Mouse (Mus musculus) heart, embryonic 12.5 days (tissue): Measurements from ENCODE around the gene Tmem138. TPM values are rescaled to one million over a fixed set of nuclear protein-coding genes. Genes with fewer than 3 reads are reported as not detected.

ENCODE experiments used
- ATAC-seq: fragments of 200-750 bp; cut with Nextera tagmentation; 2 replicates; pipeline ENCODE4 v1.8.0; 2017; ENCODE audit warnings: moderate TSS enrichment, moderate library complexity; ENCODE audit not compliant: insufficient number of reproducible peaks, low FRiP score
- H3K27ac ChIP-seq: fragments of 300-500 bp; sonication (generic); 2 replicates; pipeline ENCODE4 v1.5.1; 2016; ENCODE audit warnings: mild to moderate bottlenecking, moderate library complexity; ENCODE audit not compliant: poor library complexity, severe bottlenecking
- H3K27me3 ChIP-seq: fragments of 300-500 bp; sonication (generic); replicated peaks from 2 replicates; pipeline ENCODE4 v1.6.1; 2016; ENCODE audit warnings: mild to moderate bottlenecking, moderate library complexity
- H3K36me3 ChIP-seq: fragments of 300-500 bp; sonication (generic); 2 replicates; pipeline ENCODE4 v1.6.1; 2016; ENCODE audit warnings: mild to moderate bottlenecking, moderate library complexity
- H3K4me1 ChIP-seq: fragments of 300-500 bp; sonication (generic); replicated peaks from 2 replicates; pipeline ENCODE4 v1.6.1; 2016; ENCODE audit warnings: mild to moderate bottlenecking
- H3K4me2 ChIP-seq: fragments of 300-500 bp; sonication (generic); 2 replicates; pipeline ENCODE4 v1.6.1; 2016; ENCODE audit warnings: mild to moderate bottlenecking, moderate library complexity
- H3K4me3 ChIP-seq: fragments of 300-500 bp; sonication (generic); 2 replicates; pipeline ENCODE4 v1.5.1; 2016; ENCODE audit warnings: mild to moderate bottlenecking
- H3K9ac ChIP-seq: fragments of 300-500 bp; sonication (generic); 2 replicates; pipeline ENCODE4 v1.6.1; 2016; ENCODE audit warnings: mild to moderate bottlenecking, moderate library complexity
- H3K9me3 ChIP-seq: fragments of 300-500 bp; sonication (generic); replicated peaks from 2 replicates; pipeline ENCODE4 v1.6.1; 2016; ENCODE audit warnings: mild to moderate bottlenecking, moderate library complexity
- WGBS: fragments of 180-500 bp; shearing (Covaris S2); methylation state at CpG from one replicate; pipeline ENCODE4 v1.1.7; 2016; 5-methylcytosine and 5-hydroxymethylcytosine counted together
- polyA plus RNA-seq: library from polyadenylated mRNA; unstranded; fragments of >200 nt; fragmentation: Nextera tagmentation; extraction: Ambion mirVana; gene quantifications from 2 replicates; pipeline ENCODE4 v1.2.1, GENCODE M21; 2016

Tmem138 gene
- polyA plus RNA-seq, 1 experiment from 2014 or later = 26.2 TPM

- Histone ChIP-seq H3K4me1 (peaks cover 29% of the 10 kb centered on the region), H3K4me2 (peak within 1 kb of the TSS; percentile 70), H3K9me3 (0 out of 2 replicates have a peak, but pooled peaks cover 2% of the 10 kb centered on the region), H3K27ac (peak within 1 kb of the TSS; percentile 99), H3K27me3 (no peaks in the 10 kb centered on the region), H3K36me3 (peaks cover 25% of the 10 kb centered on the region), H3K4me3 (peak within 1 kb of the TSS; percentile 89), H3K9ac (peak within 1 kb of the TSS; percentile 91)
- ATAC-seq = no peak
- under 1% methylated on average over 11 of the region's 11 CpGs for WGBS
These were observed 51.3 kb downstream of the Tmem138 start, which contains the start of gene Sdhaf2 for GRCm38 (mm10) chr19:10525910-10526309. TSS of gene Sdhaf2 (minus strand) at chr19:10526142.

- Histone ChIP-seq H3K4me1 (peaks cover 29% of the 10 kb centered on the region), H3K27ac (peak within 1 kb of the TSS; percentile 99), H3K9me3 (0 out of 2 replicates have a peak, but pooled peaks cover 2% of the 10 kb centered on the region), H3K27me3 (no peaks in the 10 kb centered on the region), H3K4me2 (peak within 1 kb of the TSS; percentile 70), H3K4me3 (peak within 1 kb of the TSS; percentile 89), H3K36me3 (peaks cover 19% of the 10 kb centered on the region), H3K9ac (peak within 1 kb of the TSS; percentile 91)
- WGBS = under 1% methylated on average over 73 of the region's 93 CpGs
- ATAC-seq = peak; percentile 95
These were observed 51.9 kb downstream of the Tmem138 start, which contains the start of gene Cpsf7 for GRCm38 (mm10) chr19:10525106-10525901. TSS of gene Cpsf7 (plus strand) at chr19:10525266.

- Histone ChIP-seq H3K36me3 (peaks cover 15% of the 10 kb centered on the region), H3K9me3 (no peaks in the 10 kb centered on the region), H3K4me3 (peak overlapping the region; percentile 89), H3K4me1 (peaks cover 29% of the 10 kb centered on the region), H3K9ac (peak overlapping the region; percentile 91), H3K27me3 (no peaks in the 10 kb centered on the region), H3K4me2 (peak overlapping the region; percentile 70), H3K27ac (peak overlapping the region; percentile 99)
- 2% methylated on average over 19 of the region's 19 CpGs for WGBS
- ATAC-seq = no peak
These were observed 52.4 kb downstream of the Tmem138 start for GRCm38 (mm10) chr19:10524784-10525105.

GRCm38 (mm10) chr19:10523483-10524080, 53.6 kb downstream of the Tmem138 start:
- Histone ChIP-seq H3K4me3 (peak overlapping the region; percentile 6; the same call in 1 of the 2 replicates), H3K9me3 (no peaks in the 10 kb centered on the region), H3K9ac (no peak overlapping the region), H3K27ac (no peak overlapping the region), H3K36me3 (peaks cover 11% of the 10 kb centered on the region), H3K4me2 (0 out of 2 replicates have a peak overlapping the region, but pooled peaks have one; percentile 22), H3K27me3 (no peaks in the 10 kb centered on the region), H3K4me1 (peaks cover 29% of the 10 kb centered on the region)
- ATAC-seq = no peak
- WGBS = 64% methylated on average over 5 of the region's 5 CpGs

- Histone ChIP-seq H3K27ac (no peak overlapping the region), H3K27me3 (no peaks in the 10 kb centered on the region), H3K36me3 (peaks cover 12% of the 10 kb centered on the region), H3K9me3 (no peaks in the 10 kb centered on the region), H3K4me3 (no peak overlapping the region), H3K4me2 (no peak overlapping the region), H3K9ac (no peak overlapping the region), H3K4me1 (peaks cover 26% of the 10 kb centered on the region)
- 77% methylated on average over 1 of the region's 1 CpGs for WGBS
- ATAC-seq = no peak
These were observed 55.2 kb downstream of the Tmem138 start for GRCm38 (mm10) chr19:10521926-10522325.

Other genes with a start within 250 kb of the Tmem138 start
- gene Syt7, start 188.3 kb downstream of the Tmem138 start, polyA plus RNA-seq = 0.59 and 1.3 TPM in 2 replicates
- gene Lrrc10b, start 119.9 kb downstream of the Tmem138 start, polyA plus RNA-seq = 0.14 and 0.26 TPM in 2 replicates
- gene Ppp1r32, start 94.4 kb downstream of the Tmem138 start, polyA plus RNA-seq = 0.14 TPM in 1 of 2 replicates, not detected in the other
- 36.9 and 41.4 TPM in 2 replicates for gene Cpsf7, start 52.1 kb downstream of the Tmem138 start, polyA plus RNA-seq
- gene Sdhaf2, start 51.2 kb downstream of the Tmem138 start, polyA plus RNA-seq = 48.4 and 52.1 TPM in 2 replicates
- 17.8 and 20.0 TPM in 2 replicates for gene Tmem216, start 21.1 kb downstream of the Tmem138 start, polyA plus RNA-seq
- 13.5 and 15.9 TPM in 2 replicates for gene Cyb561a3, start 190 bp downstream of the Tmem138 start, polyA plus RNA-seq
- gene Ddb1, start 28.0 kb upstream of the Tmem138 start, polyA plus RNA-seq = 339 and 347 TPM in 2 replicates
- 11.9 and 12.4 TPM in 2 replicates for gene Tkfc, start 28.3 kb upstream of the Tmem138 start, polyA plus RNA-seq
- 0.34 and 0.85 TPM in 2 replicates for gene Vwce, start 56.9 kb upstream of the Tmem138 start, polyA plus RNA-seq
- gene Pga5, start 100.7 kb upstream of the Tmem138 start, polyA plus RNA-seq = not detected in 2 replicates
- 29.0 and 31.2 TPM in 2 replicates for gene Vps37c, start 111.4 kb upstream of the Tmem138 start, polyA plus RNA-seq
- gene Cd5, start 161.6 kb upstream of the Tmem138 start, polyA plus RNA-seq = 0.19 and 0.55 TPM in 2 replicates